Mouse (Mus musculus) heart, embryonic 12.5 days (tissue): ENCODE data around the gene Kpna4. TPM values are rescaled to one million over a fixed set of nuclear protein-coding genes. Genes with fewer than 3 reads are reported as not detected.

Experiments used
- ATAC-seq: fragments of 200-750 bp; cut with Nextera tagmentation; 2 replicates; pipeline ENCODE4 v1.8.0; 2017; ENCODE audit warnings: moderate TSS enrichment, moderate library complexity; ENCODE audit not compliant: insufficient number of reproducible peaks, low FRiP score
- H3K27ac ChIP-seq: fragments of 300-500 bp; sonication (generic); 2 replicates; pipeline ENCODE4 v1.5.1; 2016; ENCODE audit warnings: mild to moderate bottlenecking, moderate library complexity; ENCODE audit not compliant: poor library complexity, severe bottlenecking
- H3K27me3 ChIP-seq: fragments of 300-500 bp; sonication (generic); replicated peaks from 2 replicates; pipeline ENCODE4 v1.6.1; 2016; ENCODE audit warnings: mild to moderate bottlenecking, moderate library complexity
- H3K36me3 ChIP-seq: fragments of 300-500 bp; sonication (generic); 2 replicates; pipeline ENCODE4 v1.6.1; 2016; ENCODE audit warnings: mild to moderate bottlenecking, moderate library complexity
- H3K4me1 ChIP-seq: fragments of 300-500 bp; sonication (generic); replicated peaks from 2 replicates; pipeline ENCODE4 v1.6.1; 2016; ENCODE audit warnings: mild to moderate bottlenecking
- H3K4me2 ChIP-seq: fragments of 300-500 bp; sonication (generic); 2 replicates; pipeline ENCODE4 v1.6.1; 2016; ENCODE audit warnings: mild to moderate bottlenecking, moderate library complexity
- H3K4me3 ChIP-seq: fragments of 300-500 bp; sonication (generic); 2 replicates; pipeline ENCODE4 v1.5.1; 2016; ENCODE audit warnings: mild to moderate bottlenecking
- H3K9ac ChIP-seq: fragments of 300-500 bp; sonication (generic); 2 replicates; pipeline ENCODE4 v1.6.1; 2016; ENCODE audit warnings: mild to moderate bottlenecking, moderate library complexity
- H3K9me3 ChIP-seq: fragments of 300-500 bp; sonication (generic); replicated peaks from 2 replicates; pipeline ENCODE4 v1.6.1; 2016; ENCODE audit warnings: mild to moderate bottlenecking, moderate library complexity
- WGBS: fragments of 180-500 bp; shearing (Covaris S2); methylation state at CpG from one replicate; pipeline ENCODE4 v1.1.7; 2016; 5-methylcytosine and 5-hydroxymethylcytosine counted together
- polyA plus RNA-seq: library from polyadenylated mRNA; unstranded; fragments of >200 nt; fragmentation: Nextera tagmentation; extraction: Ambion mirVana; gene quantifications from 2 replicates; pipeline ENCODE4 v1.2.1, GENCODE M21; 2016

Gene Kpna4
- polyA plus RNA-seq, 1 experiment from 2014 or later = 39.8 TPM

DNA sequence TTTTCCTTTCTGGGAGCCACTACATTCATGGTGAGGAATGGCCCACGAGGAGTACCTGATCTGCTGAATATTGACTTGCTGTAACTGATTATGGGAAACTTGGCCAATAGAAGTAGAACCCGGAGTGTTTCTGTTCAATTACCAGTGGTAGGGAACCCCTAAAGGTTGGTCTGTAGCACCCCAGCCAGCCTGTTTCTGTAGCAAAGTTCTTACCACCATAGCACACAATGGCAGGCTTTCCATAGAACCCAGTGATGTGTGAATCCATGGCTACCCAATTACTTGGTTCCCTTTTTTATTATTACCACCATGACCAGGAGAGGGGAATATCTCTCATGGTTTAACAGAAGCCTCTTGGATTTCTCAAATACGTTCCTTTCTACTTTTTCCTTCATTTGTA lies 24.0 kb upstream of the Kpna4 start:
- Histone ChIP-seq H3K27me3 (no peaks in the 10 kb centered on the region), H3K36me3 (no peaks in the 10 kb centered on the region), H3K4me3 (no peak overlapping the region), H3K9ac (no peak overlapping the region), H3K4me1 (no peaks in the 10 kb centered on the region), H3K27ac (no peak overlapping the region), H3K4me2 (no peak overlapping the region), H3K9me3 (no peaks in the 10 kb centered on the region)
- no peak for ATAC-seq
- 83% methylated on average over 3 of the region's 3 CpGs for WGBS

- no peak overlapping the region for H3K27ac ChIP-seq
- H3K4me2 ChIP-seq = no peak overlapping the region
- H3K27me3 ChIP-seq = no peaks in the 10 kb centered on the region
- no peak overlapping the region for H3K9ac ChIP-seq
- H3K4me1 ChIP-seq = no peaks in the 10 kb centered on the region
- peaks cover 4% of the 10 kb centered on the region; the same call in 1 of the 2 replicates for H3K9me3 ChIP-seq
- ATAC-seq = no peak
- WGBS = 81% methylated on average over 7 of the region's 7 CpGs
- H3K4me3 ChIP-seq = no peak overlapping the region
- no peaks in the 10 kb centered on the region for H3K36me3 ChIP-seq
These were observed 15.6 kb upstream of the Kpna4 start for GRCm38 (mm10) chr3:69142372-69142994.

GRCm38 (mm10) chr3:69140851-69141250 lies 13.9 kb upstream of the Kpna4 start:
- Histone ChIP-seq H3K9me3 (peaks cover 4% of the 10 kb centered on the region; the same call in 1 of the 2 replicates), H3K4me3 (no peak overlapping the region), H3K36me3 (no peaks in the 10 kb centered on the region), H3K27ac (no peak overlapping the region), H3K27me3 (no peaks in the 10 kb centered on the region), H3K4me2 (no peak overlapping the region), H3K4me1 (no peaks in the 10 kb centered on the region), H3K9ac (no peak overlapping the region)
- no peak for ATAC-seq
- 77% methylated on average over 4 of the region's 4 CpGs for WGBS

- Histone ChIP-seq H3K9me3 (no peaks in the 10 kb centered on the region), H3K4me3 (no peak overlapping the region), H3K27me3 (no peaks in the 10 kb centered on the region), H3K27ac (no peak overlapping the region), H3K4me2 (no peak overlapping the region), H3K36me3 (no peaks in the 10 kb centered on the region), H3K4me1 (no peaks in the 10 kb centered on the region), H3K9ac (no peak overlapping the region)
- no peak for ATAC-seq
- 75% methylated on average over 6 of the region's 6 CpGs for WGBS
These were observed 9.1 kb upstream of the Kpna4 start for GRCm38 (mm10) chr3:69136059-69136458.

GRCm38 (mm10) chr3:69130973-69131372 lies 4.1 kb upstream of the Kpna4 start:
- 78% methylated on average over 4 of the region's 4 CpGs for WGBS
- Histone ChIP-seq H3K4me3 (no peak overlapping the region), H3K9ac (no peak overlapping the region), H3K4me2 (no peak overlapping the region), H3K27ac (no peak overlapping the region), H3K36me3 (no peaks in the 10 kb centered on the region), H3K9me3 (no peaks in the 10 kb centered on the region), H3K27me3 (no peaks in the 10 kb centered on the region; the same call in 1 of the 2 replicates), H3K4me1 (no peaks in the 10 kb centered on the region)
- no peak for ATAC-seq

- ATAC-seq = no peak
- Histone ChIP-seq H3K36me3 (no peaks in the 10 kb centered on the region), H3K27me3 (no peaks in the 10 kb centered on the region; the same call in 1 of the 2 replicates), H3K4me2 (peak overlapping the region; percentile 69), H3K9me3 (no peaks in the 10 kb centered on the region), H3K4me3 (peak overlapping the region; percentile 95), H3K27ac (no peak overlapping the region; the same call in 1 of the 2 replicates), H3K4me1 (peaks cover 2% of the 10 kb centered on the region; the same call in 1 of the 2 replicates), H3K9ac (peak overlapping the region; percentile 66)
- 5% methylated on average over 9 of the region's 9 CpGs for WGBS
These were observed 780 bp upstream of the Kpna4 start for GRCm38 (mm10) chr3:69127693-69128092.

DNA sequence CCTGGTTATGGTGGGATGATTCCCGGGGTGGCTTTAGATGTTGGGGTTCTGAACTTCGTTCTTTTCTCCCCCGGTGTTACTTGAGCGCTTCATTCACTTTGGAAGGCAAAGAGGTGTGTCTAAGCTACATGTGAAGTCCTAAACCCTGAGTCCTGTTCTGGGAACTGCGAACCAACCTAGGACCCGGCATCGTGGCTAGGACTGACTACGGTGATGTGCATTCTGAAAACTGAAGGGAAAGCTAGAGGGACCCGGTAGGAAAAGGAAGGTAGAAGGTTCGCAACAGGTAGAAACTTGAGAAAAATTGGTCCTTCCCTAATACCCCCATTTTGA lies 399 bp upstream of the Kpna4 start:
- H3K9ac ChIP-seq = peak overlapping the region; percentile 66
- peaks cover 2% of the 10 kb centered on the region; the same call in 1 of the 2 replicates for H3K4me1 ChIP-seq
- no peaks in the 10 kb centered on the region; the same call in 1 of the 2 replicates for H3K27me3 ChIP-seq
- H3K27ac ChIP-seq = peak overlapping the region; percentile 65
- no peaks in the 10 kb centered on the region for H3K36me3 ChIP-seq
- under 1% methylated on average over 10 of the region's 10 CpGs for WGBS
- H3K9me3 ChIP-seq = no peaks in the 10 kb centered on the region
- peak; percentile 57 for ATAC-seq
- H3K4me2 ChIP-seq = peak overlapping the region; percentile 69
- H3K4me3 ChIP-seq = peak overlapping the region; percentile 95

DNA sequence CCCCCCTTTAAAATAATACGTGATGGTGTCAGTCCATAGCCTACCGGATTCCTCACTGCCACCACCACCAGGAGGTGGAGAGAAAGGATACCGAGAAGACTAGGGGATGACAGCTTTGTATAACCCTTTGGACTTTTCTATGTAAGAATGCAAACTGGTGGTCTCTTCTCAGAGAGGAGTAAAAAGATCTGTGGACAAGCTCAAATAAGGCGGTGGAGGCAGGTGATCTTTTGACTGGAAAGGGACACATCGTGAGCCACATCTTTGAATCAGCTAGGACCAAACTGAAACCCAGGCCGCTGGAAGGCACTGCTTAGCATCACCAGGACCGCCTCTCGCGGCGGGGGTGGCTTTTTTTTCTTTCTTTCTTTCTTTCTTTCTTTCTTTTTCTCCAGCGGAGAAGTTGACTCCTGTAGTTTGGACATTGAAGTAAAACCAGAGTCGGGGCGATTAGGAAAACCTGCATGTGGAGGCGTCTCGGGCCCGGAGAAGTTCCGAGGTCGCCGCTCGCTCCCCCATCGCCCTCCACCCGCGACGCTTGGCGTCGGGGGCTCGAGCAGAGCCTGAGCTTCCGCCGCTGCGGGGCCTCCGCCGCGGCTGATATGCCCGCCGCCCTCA lies 913 bp downstream of the Kpna4 start:
- Histone ChIP-seq H3K4me1 (peaks cover 5% of the 10 kb centered on the region), H3K4me2 (peak overlapping the region; percentile 64), H3K36me3 (no peaks in the 10 kb centered on the region), H3K9me3 (no peaks in the 10 kb centered on the region), H3K4me3 (peak overlapping the region; percentile 95), H3K9ac (peak overlapping the region; percentile 97), H3K27me3 (no peaks in the 10 kb centered on the region; the same call in 1 of the 2 replicates), H3K27ac (peak overlapping the region; percentile 95)
- ATAC-seq = no peak
- under 1% methylated on average over 35 of the region's 35 CpGs for WGBS

DNA sequence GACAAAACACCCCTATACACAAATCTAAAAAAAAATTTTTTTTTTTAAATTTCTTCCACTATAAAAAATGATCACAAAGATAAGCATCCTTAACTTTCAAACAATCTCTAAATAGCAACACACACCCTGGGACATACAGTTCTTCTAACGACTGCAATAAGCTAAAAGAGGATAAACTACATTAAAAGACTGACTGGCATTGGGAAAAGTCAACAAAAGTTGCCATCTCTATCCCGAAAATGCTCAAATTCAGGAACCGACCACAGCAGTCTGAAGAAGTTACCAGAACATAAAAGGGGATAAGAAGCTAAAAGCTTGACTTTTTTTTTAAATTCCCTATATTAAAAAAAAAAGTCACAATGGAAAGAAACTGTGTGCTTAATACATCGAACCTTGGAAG lies 1.5 kb downstream of the Kpna4 start:
- Histone ChIP-seq H3K9ac (peak overlapping the region; percentile 97), H3K4me3 (peak overlapping the region; percentile 95), H3K4me2 (peak overlapping the region; percentile 64), H3K27me3 (no peaks in the 10 kb centered on the region; the same call in 1 of the 2 replicates), H3K27ac (peak overlapping the region; percentile 95), H3K36me3 (no peaks in the 10 kb centered on the region), H3K4me1 (peaks cover 9% of the 10 kb centered on the region), H3K9me3 (no peaks in the 10 kb centered on the region)
- 18% methylated on average over 4 of the region's 4 CpGs for WGBS
- no peak for ATAC-seq

DNA sequence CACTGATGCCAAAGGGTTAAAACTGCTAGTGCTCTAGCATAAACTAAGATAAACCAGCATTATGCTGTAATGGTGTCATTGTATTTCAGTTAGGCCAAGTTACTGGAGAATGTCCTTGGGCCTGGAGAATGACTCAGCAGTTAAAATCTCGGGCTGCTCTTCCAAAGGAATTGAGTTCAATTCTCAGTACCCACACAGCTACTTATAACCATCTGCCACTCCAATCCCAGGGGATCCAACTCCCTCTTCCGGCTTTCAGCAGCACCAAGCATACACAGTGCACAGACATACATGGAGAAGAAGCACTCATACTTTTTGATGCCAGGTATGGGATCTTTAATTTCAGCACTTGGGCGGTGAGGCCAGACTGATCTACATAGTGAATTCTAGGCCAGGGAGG lies 8.1 kb downstream of the Kpna4 start:
- Histone ChIP-seq H3K4me1 (peaks cover 28% of the 10 kb centered on the region), H3K27ac (no peak overlapping the region), H3K9me3 (no peaks in the 10 kb centered on the region), H3K4me3 (no peak overlapping the region), H3K36me3 (no peaks in the 10 kb centered on the region), H3K4me2 (no peak overlapping the region), H3K9ac (no peak overlapping the region), H3K27me3 (no peaks in the 10 kb centered on the region)
- no peak for ATAC-seq
- WGBS = 48% methylated on average over 3 of the region's 3 CpGs

GRCm38 (mm10) chr3:69114760-69115159 lies 12.2 kb downstream of the Kpna4 start:
- H3K27ac ChIP-seq = no peak overlapping the region
- no peaks in the 10 kb centered on the region for H3K36me3 ChIP-seq
- H3K27me3 ChIP-seq = no peaks in the 10 kb centered on the region
- no peak for ATAC-seq
- WGBS = 80% methylated on average over 1 of the region's 1 CpGs
- H3K9ac ChIP-seq = no peak overlapping the region
- no peak overlapping the region for H3K4me3 ChIP-seq
- H3K4me1 ChIP-seq = peaks cover 21% of the 10 kb centered on the region
- no peak overlapping the region for H3K4me2 ChIP-seq
- H3K9me3 ChIP-seq = no peaks in the 10 kb centered on the region
